Comparison of ENCODE assay signal across 17 mouse cellular contexts in the genomic region with DNA sequence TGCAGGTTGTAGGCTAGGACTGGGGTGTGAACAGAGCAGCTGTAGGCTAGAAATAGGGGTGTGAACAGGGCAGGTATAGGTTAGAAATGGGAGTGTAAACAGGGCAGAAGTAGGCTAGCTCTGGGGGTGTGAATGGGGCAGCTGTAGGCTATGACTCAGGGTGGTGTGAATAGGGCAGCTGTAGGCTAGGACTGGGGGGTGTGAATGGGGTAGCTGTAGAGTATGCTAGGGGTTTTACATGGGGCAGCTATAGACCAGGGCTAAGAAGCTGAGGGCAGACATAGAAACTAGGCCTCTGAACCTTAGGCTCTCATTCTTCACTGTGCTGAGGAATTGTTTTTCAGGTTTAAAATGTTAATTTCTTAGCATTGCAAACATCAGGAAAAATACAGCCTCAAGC.
DNase-seq lines count a peak whose midpoint lies in the region; ATAC-seq lines count a peak whose summit lies in the region.
"Had no signal": no experiment of that assay in that cellular context is flagged by ENCODE, and none has a peak within 500 bp of the region (broad histone marks: within the 10 kb centered on the region; RNA-seq: fewer than 3 reads in every experiment).

No protein-coding gene starts in this region.

- peak; percentile 50 for DNase-seq in heart, adult 11 months
- no peak for DNase-seq in heart, postnatal 10 days
- DNase-seq in kidney, postnatal 25 days = no peak
- DNase-seq in midbrain, embryonic 11.5 days (ENCODE audit: low spot score, missing footprints) = no peak
- DNase-seq: adrenal gland, adult 2 months; adrenal gland, postnatal 25 days; cerebellum, adult 18-20 months; cerebellum, adult 9-11 months; cerebellum, postnatal 36 days; gastrocnemius, adult 2 months; gastrocnemius, postnatal 25 days; heart, postnatal 4 days had no signal

- no peaks in the 10 kb centered on the region for H3K27me3 ChIP-seq in kidney, embryonic 16.5 days (ENCODE audit: insufficient read depth, low read length)
- H3K27me3 ChIP-seq in midbrain, embryonic 16.5 days (ENCODE audit: control insufficient read depth, insufficient read depth, low read depth, low read length) = no peaks in the 10 kb centered on the region
- H3K27me3 ChIP-seq in midbrain, embryonic 11.5 days (ENCODE audit: control insufficient read depth, insufficient read depth, low read length) = no peaks in the 10 kb centered on the region
- H3K27me3 ChIP-seq: embryonic facial prominence, embryonic 13.5 days; heart, embryonic 13.5 days; intestine, embryonic 15.5 days had no signal

- no peak overlapping the region for H3K4me3 ChIP-seq in kidney, embryonic 16.5 days (ENCODE audit: low read length)
- H3K4me3 ChIP-seq in midbrain, embryonic 16.5 days (ENCODE audit: low read depth, low read length) = no peak overlapping the region
- H3K4me3 ChIP-seq in midbrain, embryonic 11.5 days (ENCODE audit: low read depth, low read length) = no peak overlapping the region
- H3K4me3 ChIP-seq: embryonic facial prominence, embryonic 13.5 days; gastrocnemius, adult 2 months; heart, embryonic 13.5 days; intestine, embryonic 15.5 days had no signal

- H3K36me3 ChIP-seq in kidney, embryonic 16.5 days (ENCODE audit: insufficient read depth, low read length) = peaks cover 10% of the 10 kb centered on the region; the same call in 1 of the 2 replicates
- peaks cover 7% of the 10 kb centered on the region; the same call in 1 of the 2 replicates for H3K36me3 ChIP-seq in midbrain, embryonic 16.5 days (ENCODE audit: control insufficient read depth, insufficient read depth, low read length)
- no peaks in the 10 kb centered on the region for H3K36me3 ChIP-seq in midbrain, embryonic 11.5 days (ENCODE audit: control insufficient read depth, insufficient read depth, low read length)

- H3K9me3 ChIP-seq in kidney, embryonic 16.5 days (ENCODE audit: low read length) = 0 out of 2 replicates have a peak, but pooled peaks cover 2% of the 10 kb centered on the region
- no peaks in the 10 kb centered on the region for H3K9me3 ChIP-seq in midbrain, embryonic 16.5 days (replicated peaks; ENCODE audit: control insufficient read depth, low read length, poor library complexity, severe bottlenecking)
- no peaks in the 10 kb centered on the region for H3K9me3 ChIP-seq in midbrain, embryonic 11.5 days (ENCODE audit: control insufficient read depth, low read length)
- H3K9me3 ChIP-seq: embryonic facial prominence, embryonic 13.5 days; heart, embryonic 13.5 days; intestine, embryonic 15.5 days had no signal

- H3K9ac ChIP-seq in kidney, embryonic 16.5 days (replicated peaks; ENCODE audit: low read length) = no peak overlapping the region
- H3K9ac ChIP-seq in midbrain, embryonic 16.5 days (ENCODE audit: low read depth, low read length) = no peak overlapping the region
- H3K9ac ChIP-seq in midbrain, embryonic 11.5 days (ENCODE audit: low read length) = no peak overlapping the region
- H3K9ac ChIP-seq: embryonic facial prominence, embryonic 13.5 days; heart, embryonic 13.5 days; intestine, embryonic 15.5 days had no signal

- peak; percentile 15; the same call in 1 of the 2 replicates for ATAC-seq in kidney, embryonic 16.5 days (ENCODE audit: low FRiP score, low TSS enrichment)
- ATAC-seq in midbrain, embryonic 16.5 days = 0 out of 2 replicates have a peak, but pooled peaks have one; percentile 30
- no peak for ATAC-seq in midbrain, embryonic 11.5 days (ENCODE audit: low FRiP score)
- ATAC-seq: intestine, embryonic 15.5 days had no signal

- H3K4me1 ChIP-seq in kidney, embryonic 16.5 days (ENCODE audit: insufficient read depth, low read length) = 0 out of 2 replicates have a peak, but pooled peaks cover 4% of the 10 kb centered on the region
- no peaks in the 10 kb centered on the region for H3K4me1 ChIP-seq in midbrain, embryonic 16.5 days (ENCODE audit: control insufficient read depth, insufficient read depth, low read length)
- no peaks in the 10 kb centered on the region for H3K4me1 ChIP-seq in midbrain, embryonic 11.5 days (ENCODE audit: control insufficient read depth, insufficient read depth, low read length)
- H3K4me1 ChIP-seq: embryonic facial prominence, embryonic 13.5 days; intestine, embryonic 15.5 days had no signal

- intact Hi-C loops in heart, postnatal 10 days (cut with DNase I) = no loop called here

- H3K4me2 ChIP-seq in kidney, embryonic 16.5 days (replicated peaks; ENCODE audit: low read depth, low read length) = no peak overlapping the region
- no peak overlapping the region for H3K4me2 ChIP-seq in midbrain, embryonic 16.5 days (ENCODE audit: low read length)
- no peak overlapping the region for H3K4me2 ChIP-seq in midbrain, embryonic 11.5 days
- H3K4me2 ChIP-seq: embryonic facial prominence, embryonic 13.5 days; heart, embryonic 13.5 days; intestine, embryonic 15.5 days had no signal

- H3K27ac ChIP-seq in kidney, embryonic 16.5 days (ENCODE audit: low read length) = no peak overlapping the region
- H3K27ac ChIP-seq in midbrain, embryonic 16.5 days (ENCODE audit: low read length) = no peak overlapping the region
- H3K27ac ChIP-seq in midbrain, embryonic 11.5 days (ENCODE audit: low read depth, low read length) = no peak overlapping the region
- H3K27ac ChIP-seq: embryonic facial prominence, embryonic 13.5 days; gastrocnemius, adult 2 months; heart, embryonic 13.5 days; intestine, embryonic 15.5 days had no signal
